ENCODE assay signal across 8 mouse cellular contexts in genomic region chr11:51646751-51647667, GRCm38 (mm10). TPM values are rescaled to one million over a fixed set of nuclear protein-coding genes. Genes with fewer than 3 reads are reported as not detected.
DNase-seq lines count a peak whose midpoint lies in the region; ATAC-seq and TF ChIP-seq lines count a peak whose summit lies in the region.

No protein-coding gene starts in this region.

- H3K27ac ChIP-seq in layer of hippocampus, adult 2 months = peak overlapping the region; percentile 70
- peak overlapping the region; percentile 90 for H3K27ac ChIP-seq in heart, postnatal 0 days (ENCODE audit: low read depth)
- peak overlapping the region; percentile 75 for H3K27ac ChIP-seq in limb, embryonic 11.5 days (replicated peaks; ENCODE audit: low read depth, low read length)
- 0 out of 2 replicates have a peak overlapping the region, but pooled peaks have one; percentile 51 for H3K27ac ChIP-seq in neural tube, embryonic 15.5 days (replicated peaks)

- WGBS in heart, postnatal 0 days = 48% methylated on average over 15 of the region's 15 CpGs
- WGBS in limb, embryonic 11.5 days = 64% methylated on average over 15 of the region's 15 CpGs
- WGBS in neural tube, embryonic 15.5 days = 56% methylated on average over 15 of the region's 15 CpGs

- peaks cover 24% of the 10 kb centered on the region for H3K36me3 ChIP-seq in heart, postnatal 0 days (replicated peaks; ENCODE audit: control insufficient read depth, insufficient read depth, low read length)
- peaks cover 4% of the 10 kb centered on the region; the same call in 1 of the 2 replicates for H3K36me3 ChIP-seq in limb, embryonic 11.5 days (ENCODE audit: control insufficient read depth, insufficient read depth, low read length)
- H3K36me3 ChIP-seq in neural tube, embryonic 15.5 days = peaks cover 24% of the 10 kb centered on the region; the same call in 1 of the 2 replicates

- H3K4me3 ChIP-seq in layer of hippocampus, adult 2 months = no peak overlapping the region; the same call in 1 of the 2 replicates
- H3K4me3 ChIP-seq in heart, postnatal 0 days (ENCODE audit: low read depth, low read length) = no peak overlapping the region
- no peak overlapping the region for H3K4me3 ChIP-seq in limb, embryonic 11.5 days (ENCODE audit: low read depth, low read length)
- H3K4me3 ChIP-seq in neural tube, embryonic 15.5 days (replicated peaks) = no peak overlapping the region

- peaks cover 28% of the 10 kb centered on the region for H3K4me1 ChIP-seq in heart, postnatal 0 days (ENCODE audit: control insufficient read depth, insufficient read depth)
- H3K4me1 ChIP-seq in limb, embryonic 11.5 days (ENCODE audit: control insufficient read depth, insufficient read depth, low read length) = peaks cover 44% of the 10 kb centered on the region
- H3K4me1 ChIP-seq in neural tube, embryonic 15.5 days = peaks cover 56% of the 10 kb centered on the region

- peak in 1 of 2 experiments; percentile 16 for DNase-seq in layer of hippocampus, adult 2 months (ENCODE audit: low spot score in 2 of 2)
- no peak for DNase-seq in layer of hippocampus, adult 9-10 months (ENCODE audit: low spot score)
- DNase-seq in brain, adult 2 months (ENCODE audit: low read depth, low spot score) = peak; percentile 64
- DNase-seq in heart, postnatal 0 days (ENCODE audit: low spot score) = peak; percentile 64
- DNase-seq in limb, embryonic 11.5 days (ENCODE audit: low spot score) = peak; percentile 37
- DNase-seq in urinary bladder, adult 2 months (ENCODE audit: low spot score) = no peak

- peak; percentile 62 for ATAC-seq in heart, postnatal 0 days (ENCODE audit: insufficient read depth, low read depth)
- ATAC-seq in limb, embryonic 11.5 days (ENCODE audit: insufficient number of reproducible peaks, low FRiP score, low TSS enrichment, low read depth) = no peak
- ATAC-seq in neural tube, embryonic 15.5 days (ENCODE audit: low FRiP score) = no peak
- no peak for ATAC-seq in erythroblast, adult 5-6 weeks (replicated peaks; ENCODE audit: low FRiP score, poor library complexity, severe bottlenecking)

- TF ChIP-seq EP300 in heart, postnatal 0 days (IDR thresholded peaks at IDR 0.05; ENCODE audit: low read depth) = peak; percentile 82

- H3K9me3 ChIP-seq in heart, postnatal 0 days (replicated peaks; ENCODE audit: control insufficient read depth, low read length) = no peaks in the 10 kb centered on the region
- no peaks in the 10 kb centered on the region for H3K9me3 ChIP-seq in limb, embryonic 11.5 days (ENCODE audit: control insufficient read depth, low read length)
- H3K9me3 ChIP-seq in neural tube, embryonic 15.5 days (replicated peaks) = no peaks in the 10 kb centered on the region

- H3K4me2 ChIP-seq in heart, postnatal 0 days (ENCODE audit: low read depth, low read length) = peak overlapping the region; percentile 88
- H3K4me2 ChIP-seq in limb, embryonic 11.5 days (ENCODE audit: low read depth, severe bottlenecking) = peak overlapping the region; percentile 20; the same call in 1 of the 2 replicates
- H3K4me2 ChIP-seq in neural tube, embryonic 15.5 days = peak overlapping the region; percentile 7; the same call in 1 of the 2 replicates

- no peak for TF ChIP-seq CTCF in layer of hippocampus, adult 2 months (conservative IDR thresholded peaks at IDR 0.05)
- no peak for TF ChIP-seq CTCF in heart, postnatal 0 days (IDR thresholded peaks at IDR 0.05; ENCODE audit: low read depth)

- no peaks in the 10 kb centered on the region for H3K27me3 ChIP-seq in heart, postnatal 0 days (ENCODE audit: control insufficient read depth, insufficient read depth, low read length)
- H3K27me3 ChIP-seq in limb, embryonic 11.5 days (ENCODE audit: control insufficient read depth, insufficient read depth, low read length) = no peaks in the 10 kb centered on the region
- H3K27me3 ChIP-seq in neural tube, embryonic 15.5 days (replicated peaks) = peaks cover 7% of the 10 kb centered on the region; the same call in 1 of the 2 replicates

- H3K9ac ChIP-seq in heart, postnatal 0 days (replicated peaks; ENCODE audit: low read depth, low read length) = peak overlapping the region; percentile 16; the same call in 1 of the 2 replicates
- peak overlapping the region; percentile 41 for H3K9ac ChIP-seq in limb, embryonic 11.5 days (ENCODE audit: low read length)
- no peak overlapping the region for H3K9ac ChIP-seq in neural tube, embryonic 15.5 days (replicated peaks)

RNA-seq across cellular contexts. Expression of gene N4bp3, which starts 3.6 kb away (rescaled TPM):
- total RNA-seq in layer of hippocampus, adult 2 months (2021) = 10 to 100 TPM; 11.3 to 16.4 TPM
- total RNA-seq in heart, postnatal 0 days (2014; rRNA removed; ENCODE audit: low replicate concordance) = 31.2 and 34.8 TPM in 2 replicates
- polyA plus RNA-seq in heart, postnatal 0 days (2015; fragmentation: Nextera tagmentation; extraction: Ambion mirVana) = 18.1 and 20.2 TPM in 2 replicates
- polyA plus RNA-seq in limb, embryonic 11.5 days (2014; fragmentation: Nextera tagmentation; extraction: Ambion mirVana) = 14.3 and 18.2 TPM in 2 replicates
- 30.0 and 31.9 TPM in 2 replicates for polyA plus RNA-seq in neural tube, embryonic 15.5 days (2015; fragmentation: Nextera tagmentation; extraction: Ambion mirVana)
- 4.2 and 4.9 TPM in 2 replicates for polyA plus RNA-seq in urinary bladder, adult 2 months (2012; rRNA removed)
- total RNA-seq in erythroblast, adult 5-6 weeks (2015; ENCODE audit: low replicate concordance) = 1.0 TPM in 1 of 2 replicates, not detected in the other
- not detected in 2 replicates for total RNA-seq in erythroblast, adult 5-6 weeks (2017; ENCODE audit: low replicate concordance)

RNA-seq across cellular contexts. Expression of gene D930048N14Rik, which starts 3.7 kb away (rescaled TPM):
- total RNA-seq in layer of hippocampus, adult 2 months (2021) = 1 to 10 TPM; 1.4 to 2.4 TPM
- 0.08 and 0.58 TPM in 2 replicates for total RNA-seq in heart, postnatal 0 days (2014; rRNA removed; ENCODE audit: low replicate concordance)
- polyA plus RNA-seq in heart, postnatal 0 days (2015; fragmentation: Nextera tagmentation; extraction: Ambion mirVana) = 0.74 and 0.78 TPM in 2 replicates
- polyA plus RNA-seq in limb, embryonic 11.5 days (2014; fragmentation: Nextera tagmentation; extraction: Ambion mirVana) = 2.4 and 2.5 TPM in 2 replicates
- 2.0 and 2.3 TPM in 2 replicates for polyA plus RNA-seq in neural tube, embryonic 15.5 days (2015; fragmentation: Nextera tagmentation; extraction: Ambion mirVana)
- polyA plus RNA-seq in urinary bladder, adult 2 months (2012; rRNA removed) = 15.1 and 20.6 TPM in 2 replicates
- total RNA-seq in erythroblast, adult 5-6 weeks (2015; ENCODE audit: low replicate concordance) = 0.84 TPM in 1 of 2 replicates, not detected in the other
- not detected in 2 replicates for total RNA-seq in erythroblast, adult 5-6 weeks (2017; ENCODE audit: low replicate concordance)

RNA-seq across cellular contexts. Expression of gene Rmnd5b, which starts 11.3 kb away (rescaled TPM):
- total RNA-seq in layer of hippocampus, adult 2 months (2021) = 10 to 100 TPM; 59.8 to 65.2 TPM
- total RNA-seq in heart, postnatal 0 days (2014; rRNA removed; ENCODE audit: low replicate concordance) = 38.6 and 54.3 TPM in 2 replicates
- polyA plus RNA-seq in heart, postnatal 0 days (2015; fragmentation: Nextera tagmentation; extraction: Ambion mirVana) = 25.8 and 30.0 TPM in 2 replicates
- 38.1 and 40.8 TPM in 2 replicates for polyA plus RNA-seq in limb, embryonic 11.5 days (2014; fragmentation: Nextera tagmentation; extraction: Ambion mirVana)
- polyA plus RNA-seq in neural tube, embryonic 15.5 days (2015; fragmentation: Nextera tagmentation; extraction: Ambion mirVana) = 79.1 and 79.8 TPM in 2 replicates
- polyA plus RNA-seq in urinary bladder, adult 2 months (2012; rRNA removed) = 35.3 and 43.4 TPM in 2 replicates
- 17.3 and 18.6 TPM in 2 replicates for total RNA-seq in erythroblast, adult 5-6 weeks (2015; ENCODE audit: low replicate concordance)
- 3.6 and 3.9 TPM in 2 replicates for total RNA-seq in erythroblast, adult 5-6 weeks (2017; ENCODE audit: low replicate concordance)

RNA-seq across cellular contexts. Expression of gene Nhp2, which starts 27.5 kb away (rescaled TPM):
- total RNA-seq in layer of hippocampus, adult 2 months (2021) = 10 to 100 TPM; 41.7 to 48.2 TPM
- total RNA-seq in heart, postnatal 0 days (2014; rRNA removed; ENCODE audit: low replicate concordance) = 34.1 and 58.2 TPM in 2 replicates
- polyA plus RNA-seq in heart, postnatal 0 days (2015; fragmentation: Nextera tagmentation; extraction: Ambion mirVana) = 59.7 and 61.4 TPM in 2 replicates
- polyA plus RNA-seq in limb, embryonic 11.5 days (2014; fragmentation: Nextera tagmentation; extraction: Ambion mirVana) = 180 and 181 TPM in 2 replicates
- polyA plus RNA-seq in neural tube, embryonic 15.5 days (2015; fragmentation: Nextera tagmentation; extraction: Ambion mirVana) = 96.3 and 117 TPM in 2 replicates
- 48.8 and 55.7 TPM in 2 replicates for polyA plus RNA-seq in urinary bladder, adult 2 months (2012; rRNA removed)
- total RNA-seq in erythroblast, adult 5-6 weeks (2015; ENCODE audit: low replicate concordance) = 7.5 and 27.6 TPM in 2 replicates
- total RNA-seq in erythroblast, adult 5-6 weeks (2017; ENCODE audit: low replicate concordance) = 19.2 and 23.3 TPM in 2 replicates

RNA-seq across cellular contexts. Expression of gene Hnrnpab, which starts 40.4 kb away (rescaled TPM):
- 100 to 1,000 TPM; 149 to 155 TPM for total RNA-seq in layer of hippocampus, adult 2 months (2021)
- 136 and 225 TPM in 2 replicates for total RNA-seq in heart, postnatal 0 days (2014; rRNA removed; ENCODE audit: low replicate concordance)
- polyA plus RNA-seq in heart, postnatal 0 days (2015; fragmentation: Nextera tagmentation; extraction: Ambion mirVana) = 156 and 159 TPM in 2 replicates
- 796 and 869 TPM in 2 replicates for polyA plus RNA-seq in limb, embryonic 11.5 days (2014; fragmentation: Nextera tagmentation; extraction: Ambion mirVana)
- 241 and 285 TPM in 2 replicates for polyA plus RNA-seq in neural tube, embryonic 15.5 days (2015; fragmentation: Nextera tagmentation; extraction: Ambion mirVana)
- polyA plus RNA-seq in urinary bladder, adult 2 months (2012; rRNA removed) = 198 and 201 TPM in 2 replicates
- total RNA-seq in erythroblast, adult 5-6 weeks (2015; ENCODE audit: low replicate concordance) = 140 and 157 TPM in 2 replicates
- total RNA-seq in erythroblast, adult 5-6 weeks (2017; ENCODE audit: low replicate concordance) = 174 and 180 TPM in 2 replicates

Comparison
In these comparisons a context has a peak if more than half of its experiments do, and no peak if none do; other contexts are left out.
1. DNase-seq: peak in brain, adult 2 months (single experiment), heart, postnatal 0 days (single experiment) and limb, embryonic 11.5 days (single experiment); none in layer of hippocampus, adult 9-10 months (single experiment) and urinary bladder, adult 2 months (single experiment).
2. H3K4me2 ChIP-seq: peak in every context shown above with its lines; median percentile 88 in heart, postnatal 0 days; 20 in limb, embryonic 11.5 days; 7 in neural tube, embryonic 15.5 days.
3. Peak in every context shown above with its lines, with median percentiles within 50 percentile points of each other: H3K27ac ChIP-seq.